Comparison of ENCODE assay signal across 19 mouse cellular contexts in the genomic region with DNA sequence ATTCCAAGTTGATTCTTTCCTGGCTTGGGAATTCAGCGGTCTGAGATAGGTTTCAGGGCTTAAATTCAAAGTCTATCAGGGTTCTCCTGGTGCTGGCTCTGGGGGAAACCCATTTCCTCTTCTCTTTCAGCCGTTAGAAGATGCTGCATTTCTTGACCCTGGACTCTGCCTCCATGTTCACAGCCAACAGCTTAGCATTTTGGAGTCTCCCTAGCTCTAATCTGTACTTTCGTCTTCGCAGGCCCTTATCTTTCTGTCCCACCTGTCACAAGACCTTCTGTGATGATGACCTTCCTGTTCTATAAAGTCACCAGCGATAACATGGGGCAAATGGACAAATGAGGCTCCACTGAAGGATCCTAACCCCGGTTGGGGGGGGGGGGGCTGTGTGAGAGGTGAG. TPM values are rescaled to one million over a fixed set of nuclear protein-coding genes. Genes with fewer than 3 reads are reported as not detected.
DNase-seq lines count a peak whose midpoint lies in the region; ATAC-seq and TF ChIP-seq lines count a peak whose summit lies in the region.
"Had no signal": no experiment of that assay in that cellular context is flagged by ENCODE, and none has a peak within 500 bp of the region (broad histone marks: within the 10 kb centered on the region; RNA-seq: fewer than 3 reads in every experiment).

No protein-coding gene starts in this region.

- intact Hi-C loops in heart, adult 2 months (cut with DNase I) = no loop called here
- intact Hi-C loops in gastrocnemius, postnatal 14 days (cut with DNase I; ENCODE audit: low total_unique reads) = no loop called here

- no peaks in the 10 kb centered on the region for H3K79me2 ChIP-seq in heart, adult 2 months (replicated peaks; ENCODE audit: control insufficient read depth, insufficient read depth, low read length)

- WGBS in heart, embryonic 11.5 days (ENCODE audit: insufficient replicate concordance) = 56% methylated on average over 6 of the region's 6 CpGs
- 51% methylated on average over 6 of the region's 6 CpGs for WGBS in heart, adult 2 months
- WGBS in liver, embryonic 11.5 days = 36% methylated on average over 6 of the region's 6 CpGs

- DNase-seq in heart, adult 2 months = no peak
- DNase-seq in c-Kit-negative CD71-positive TER-119-positive erythroid progenitor cells, embryonic 14.5 days (ENCODE audit: low read depth, low spot score) = peak; percentile 92
- DNase-seq in liver, embryonic 11.5 days (ENCODE audit: low spot score) = no peak
- peak; percentile 18 for DNase-seq in skeletal muscle tissue, adult 2 months (ENCODE audit: low read depth, low spot score)
- no peak for DNase-seq in cerebellum, adult 9-11 months
- DNase-seq in gastrocnemius, postnatal 14 days = no peak
- no peak for DNase-seq in lung, postnatal 10 days
- DNase-seq: adrenal gland, postnatal 10 days; gastrocnemius, postnatal 10 days; kidney, adult 2 months; kidney, postnatal 36 days; lung, postnatal 4 days; right cerebral cortex, postnatal 4 days had no signal

- no peak overlapping the region for H3K4me3 ChIP-seq in heart, embryonic 11.5 days (ENCODE audit: low read depth, low read length)
- no peak overlapping the region for H3K4me3 ChIP-seq in heart, adult 2 months
- no peak overlapping the region for H3K4me3 ChIP-seq in liver, embryonic 11.5 days (ENCODE audit: low read depth, low read length)
- H3K4me3 ChIP-seq: embryonic facial prominence, embryonic 13.5 days; forebrain, embryonic 13.5 days; hindbrain, embryonic 15.5 days; limb, embryonic 13.5 days had no signal

- ATAC-seq in heart, embryonic 11.5 days (replicated peaks; ENCODE audit: insufficient number of reproducible peaks, low FRiP score, low TSS enrichment) = peak; percentile 86
- ATAC-seq in liver, embryonic 11.5 days (replicated peaks; ENCODE audit: low FRiP score) = peak; percentile 98
- ATAC-seq: forebrain, embryonic 13.5 days; midbrain, embryonic 16.5 days had no signal

- no peaks in the 10 kb centered on the region for H3K36me3 ChIP-seq in heart, embryonic 11.5 days (ENCODE audit: control insufficient read depth, insufficient read depth, low read length)
- no peaks in the 10 kb centered on the region for H3K36me3 ChIP-seq in heart, adult 2 months (ENCODE audit: control insufficient read depth, insufficient read depth, low read length)
- H3K36me3 ChIP-seq in liver, embryonic 11.5 days (ENCODE audit: control insufficient read depth, insufficient read depth, low read length) = no peaks in the 10 kb centered on the region
- H3K36me3 ChIP-seq: embryonic facial prominence, embryonic 13.5 days; hindbrain, embryonic 15.5 days; limb, embryonic 13.5 days had no signal

- TF ChIP-seq EP300 in heart, adult 2 months (IDR thresholded peaks at IDR 0.05; ENCODE audit: insufficient read depth, low read depth, low read length) = no peak

- H3K4me2 ChIP-seq in heart, embryonic 11.5 days = no peak overlapping the region
- peak overlapping the region; percentile 27; the same call in 1 of the 2 replicates for H3K4me2 ChIP-seq in liver, embryonic 11.5 days
- H3K4me2 ChIP-seq: embryonic facial prominence, embryonic 13.5 days; forebrain, embryonic 13.5 days; hindbrain, embryonic 15.5 days; limb, embryonic 13.5 days had no signal

- no peak for TF ChIP-seq CTCF in heart, adult 2 months (IDR thresholded peaks at IDR 0.05)

- H3K27ac ChIP-seq in heart, embryonic 11.5 days (ENCODE audit: low read depth, low read length) = no peak overlapping the region
- H3K27ac ChIP-seq in heart, adult 2 months = no peak overlapping the region
- peak overlapping the region; percentile 38; the same call in 1 of the 2 replicates for H3K27ac ChIP-seq in liver, embryonic 11.5 days (ENCODE audit: low read depth, low read length)
- H3K27ac ChIP-seq: embryonic facial prominence, embryonic 13.5 days; forebrain, embryonic 13.5 days; hindbrain, embryonic 15.5 days; limb, embryonic 13.5 days had no signal

- no peaks in the 10 kb centered on the region for H3K4me1 ChIP-seq in heart, embryonic 11.5 days (ENCODE audit: control insufficient read depth, insufficient read depth, low read length)
- H3K4me1 ChIP-seq in heart, adult 2 months (ENCODE audit: control insufficient read depth, insufficient read depth, low read length) = no peaks in the 10 kb centered on the region; the same call in 1 of the 2 replicates
- H3K4me1 ChIP-seq in liver, embryonic 11.5 days (replicated peaks; ENCODE audit: control insufficient read depth, insufficient read depth, low read length) = peaks cover 11% of the 10 kb centered on the region
- H3K4me1 ChIP-seq: embryonic facial prominence, embryonic 13.5 days; forebrain, embryonic 13.5 days; hindbrain, embryonic 15.5 days had no signal

- H3K27me3 ChIP-seq in heart, embryonic 11.5 days (ENCODE audit: control insufficient read depth, insufficient read depth, low read length) = no peaks in the 10 kb centered on the region
- H3K27me3 ChIP-seq in heart, adult 2 months (ENCODE audit: control insufficient read depth, insufficient read depth, low read length) = no peaks in the 10 kb centered on the region
- no peaks in the 10 kb centered on the region for H3K27me3 ChIP-seq in liver, embryonic 11.5 days (replicated peaks; ENCODE audit: control insufficient read depth, insufficient read depth, low read length)
- H3K27me3 ChIP-seq: embryonic facial prominence, embryonic 13.5 days; forebrain, embryonic 13.5 days; hindbrain, embryonic 15.5 days; limb, embryonic 13.5 days had no signal

- H3K9ac ChIP-seq in heart, embryonic 11.5 days (ENCODE audit: low read depth, low read length) = no peak overlapping the region
- no peak overlapping the region for H3K9ac ChIP-seq in heart, adult 2 months (ENCODE audit: low read depth, low read length)
- no peak overlapping the region for H3K9ac ChIP-seq in liver, embryonic 11.5 days (ENCODE audit: low read depth, low read length)
- H3K9ac ChIP-seq: embryonic facial prominence, embryonic 13.5 days; forebrain, embryonic 13.5 days; hindbrain, embryonic 15.5 days; limb, embryonic 13.5 days had no signal

- TF ChIP-seq POLR2A in heart, adult 2 months (IDR thresholded peaks at IDR 0.05; ENCODE audit: insufficient read depth, low read depth, low read length) = no peak

- H3K9me3 ChIP-seq in heart, embryonic 11.5 days (replicated peaks; ENCODE audit: control insufficient read depth, low read length) = no peaks in the 10 kb centered on the region
- no peaks in the 10 kb centered on the region for H3K9me3 ChIP-seq in liver, embryonic 11.5 days (ENCODE audit: control insufficient read depth, low read length)
- H3K9me3 ChIP-seq: embryonic facial prominence, embryonic 13.5 days; forebrain, embryonic 13.5 days; hindbrain, embryonic 15.5 days; limb, embryonic 13.5 days had no signal

RNA-seq across cellular contexts. Expression of a gene that starts 13.3 kb away (rescaled TPM):
- 0.46 and 0.49 TPM in 2 replicates for polyA plus RNA-seq in heart, embryonic 11.5 days (2014; fragmentation: Nextera tagmentation; extraction: Ambion mirVana)
- not detected for total RNA-seq in heart, adult 2 months (2021)
- polyA plus RNA-seq in heart, adult 2 months (2012; rRNA removed) = 0.18 and 0.32 TPM in 2 replicates
- 0.21 and 0.48 TPM in 2 replicates for polyA plus RNA-seq in liver, embryonic 11.5 days (2014; fragmentation: Nextera tagmentation; extraction: Ambion mirVana)
- under 1 TPM; 0.14 to 0.31 TPM for total RNA-seq in gastrocnemius, postnatal 14 days (2021)

RNA-seq across cellular contexts. Expression of a gene that starts 13.5 kb away (rescaled TPM):
- 7.1 and 7.7 TPM in 2 replicates for polyA plus RNA-seq in heart, embryonic 11.5 days (2014; fragmentation: Nextera tagmentation; extraction: Ambion mirVana)
- total RNA-seq in heart, adult 2 months (2021) = 1 to 10 TPM; 6.5 to 7.6 TPM
- polyA plus RNA-seq in heart, adult 2 months (2012; rRNA removed) = 4.3 and 6.3 TPM in 2 replicates
- 20.1 and 20.5 TPM in 2 replicates for polyA plus RNA-seq in liver, embryonic 11.5 days (2014; fragmentation: Nextera tagmentation; extraction: Ambion mirVana)
- total RNA-seq in gastrocnemius, postnatal 14 days (2021) = 1 to 10 TPM; 6.9 to 8.0 TPM

Comparison
In these comparisons a context has a peak if more than half of its experiments do, and no peak if none do; other contexts are left out.
1. DNase-seq: peak in c-Kit-negative CD71-positive TER-119-positive erythroid progenitor cells, embryonic 14.5 days (single experiment) and skeletal muscle tissue, adult 2 months (single experiment); none in heart, adult 2 months (0 of 2), liver, embryonic 11.5 days (single experiment), cerebellum, adult 9-11 months (single experiment), gastrocnemius, postnatal 14 days (single experiment) and lung, postnatal 10 days (single experiment).